Mouse (Mus musculus) activated CD4-positive, CD25-positive, alpha-beta regulatory T cell, adult 4 months (primary cell): ENCODE measurements around the gene Insig1. TPM values are rescaled to one million over a fixed set of nuclear protein-coding genes. Genes with fewer than 3 reads are reported as not detected.

Experiments
- ATAC-seq: one replicate; pipeline ENCODE4 v1.8.0; 2017
- polyA plus RNA-seq, 2 experiments: library from polyadenylated mRNA; unstranded; fragments of 100-300 nt; shearing (Covaris generic); gene quantifications; one replicate each; pipeline ENCODE4 v1.2.1; 2017

The Insig1 gene
- polyA plus RNA-seq, 2 experiments from 2014 or later = 30.3 to 38.1 TPM

DNA sequence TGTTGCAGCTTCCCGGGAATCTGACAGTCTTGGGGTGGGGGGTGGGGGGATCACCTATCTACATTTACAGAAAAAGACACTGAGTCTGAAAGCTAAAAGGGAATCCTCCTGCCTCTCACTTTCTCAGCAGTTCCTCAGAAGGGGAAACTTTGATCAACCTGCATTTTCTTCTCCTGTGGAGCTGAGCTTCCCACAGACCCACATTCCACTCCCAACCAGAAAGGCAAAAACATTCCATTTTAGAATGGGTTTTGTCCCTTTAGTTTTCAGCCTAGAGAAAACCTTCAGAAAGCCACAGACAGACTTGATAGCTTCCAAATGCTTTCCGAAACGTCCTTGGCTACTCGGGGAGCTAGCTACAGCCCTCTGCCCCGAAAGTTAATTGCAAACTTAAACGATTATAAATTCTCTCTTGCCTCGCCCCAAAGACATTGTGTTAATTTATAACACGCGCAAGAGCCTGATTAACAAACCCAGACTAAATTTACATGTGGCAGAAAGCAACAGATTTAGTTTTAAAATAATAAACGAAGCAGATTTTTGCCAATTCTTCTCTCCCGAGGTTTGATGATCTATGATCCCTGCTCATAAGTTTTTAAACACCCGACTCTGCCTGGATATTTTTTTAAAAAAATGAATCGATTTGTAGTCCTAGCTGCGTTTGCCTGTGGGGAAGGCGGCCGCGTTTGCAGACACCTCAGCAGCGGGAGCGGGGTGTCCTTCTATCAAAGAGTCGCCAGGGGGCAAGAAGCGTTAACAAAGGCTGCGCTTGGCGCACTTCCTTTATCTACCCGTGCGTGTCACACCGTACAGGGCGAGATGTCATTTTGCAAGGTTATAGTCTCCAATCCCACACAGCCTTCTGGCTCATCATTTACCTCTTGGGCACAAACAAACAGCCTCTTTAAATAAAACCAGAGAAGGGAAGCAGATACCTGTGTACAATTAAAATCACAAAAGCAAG, 51.6 kb downstream of the Insig1 start:
- peak; percentile 80 for ATAC-seq

DNA sequence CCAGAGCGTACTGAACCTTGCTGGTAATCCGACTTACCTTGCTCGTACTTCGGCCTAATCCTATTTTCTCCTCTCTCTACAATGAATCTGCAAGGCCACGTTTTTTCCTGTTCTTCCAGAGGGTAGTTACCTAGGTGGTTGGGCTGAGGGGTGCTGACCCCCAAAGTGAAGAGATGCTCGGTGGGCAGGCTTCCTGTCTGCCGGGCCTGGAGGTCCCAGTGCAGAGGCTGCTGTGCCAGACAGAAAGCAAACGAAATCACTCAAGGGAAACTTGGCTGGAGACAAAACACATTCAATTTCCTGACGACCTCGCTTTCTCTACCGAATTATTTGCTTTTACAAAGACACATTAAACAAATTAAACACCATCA, 52.3 kb downstream of the Insig1 start:
- ATAC-seq = no peak

DNA sequence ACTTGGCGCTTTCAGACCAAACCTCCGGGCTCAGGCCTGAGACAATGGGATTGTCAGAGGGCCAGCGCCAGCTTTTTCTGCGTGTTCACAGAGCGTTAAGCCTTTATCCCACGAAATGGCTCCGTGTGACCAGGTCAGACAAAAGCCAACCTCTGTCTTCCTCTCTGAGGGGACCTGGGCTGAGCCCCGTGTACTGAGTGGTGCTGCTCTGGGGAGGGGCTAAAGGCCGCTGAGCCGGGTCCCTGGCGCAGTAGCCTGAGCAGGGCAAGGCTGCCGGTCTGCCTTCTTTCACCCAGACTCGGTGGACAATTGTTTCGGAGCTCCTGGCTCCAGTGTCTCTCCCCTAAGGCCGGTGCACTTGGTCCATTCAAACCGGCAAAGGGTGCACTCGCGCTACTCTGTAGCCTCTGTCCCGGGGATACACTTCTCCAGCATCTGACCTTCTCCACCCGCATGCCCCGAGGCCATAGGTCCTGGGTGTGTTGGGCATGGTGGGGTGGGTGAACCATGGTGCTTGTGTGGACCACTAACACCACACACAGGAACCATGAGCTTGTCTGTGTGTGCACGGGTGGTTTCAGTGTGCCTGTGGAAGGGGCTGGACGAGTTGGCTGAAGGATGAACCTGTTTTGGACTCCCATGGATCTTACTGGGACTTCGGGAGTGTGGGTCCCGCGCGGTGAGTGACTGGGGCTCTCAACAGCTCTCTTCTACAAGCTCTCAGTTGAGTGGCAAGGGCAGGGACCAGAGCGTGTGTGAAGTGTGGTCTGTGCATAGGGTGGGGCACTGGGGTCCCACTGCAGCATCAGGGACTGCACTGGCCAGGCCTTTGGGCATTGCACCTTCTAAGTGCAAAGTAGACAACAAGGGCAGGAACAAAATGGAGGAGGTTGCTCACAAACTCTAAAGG, 53.4 kb downstream of the Insig1 start:
- no peak for ATAC-seq

Other genes starting within 250 kb of the Insig1 start
- not detected for gene Htr5a, start 229.2 kb upstream of the Insig1 start, polyA plus RNA-seq
- not detected for gene En2, start 94.3 kb downstream of the Insig1 start, polyA plus RNA-seq
- not detected for gene Cnpy1, start 174.4 kb downstream of the Insig1 start, polyA plus RNA-seq
- gene Rbm33, start 245.8 kb downstream of the Insig1 start, polyA plus RNA-seq = 10 to 100 TPM; 10.1 to 12.2 TPM